Mouse (Mus musculus) ovary, adult 18-20 months (tissue): ENCODE data around the gene Bcas3.

Source experiments
- DNase-seq: peaks from one replicate; pipeline ENCODE4 v3.0.0; 2022; ENCODE audit warnings: low spot score, mixed read lengths

Gene Bcas3

DNA sequence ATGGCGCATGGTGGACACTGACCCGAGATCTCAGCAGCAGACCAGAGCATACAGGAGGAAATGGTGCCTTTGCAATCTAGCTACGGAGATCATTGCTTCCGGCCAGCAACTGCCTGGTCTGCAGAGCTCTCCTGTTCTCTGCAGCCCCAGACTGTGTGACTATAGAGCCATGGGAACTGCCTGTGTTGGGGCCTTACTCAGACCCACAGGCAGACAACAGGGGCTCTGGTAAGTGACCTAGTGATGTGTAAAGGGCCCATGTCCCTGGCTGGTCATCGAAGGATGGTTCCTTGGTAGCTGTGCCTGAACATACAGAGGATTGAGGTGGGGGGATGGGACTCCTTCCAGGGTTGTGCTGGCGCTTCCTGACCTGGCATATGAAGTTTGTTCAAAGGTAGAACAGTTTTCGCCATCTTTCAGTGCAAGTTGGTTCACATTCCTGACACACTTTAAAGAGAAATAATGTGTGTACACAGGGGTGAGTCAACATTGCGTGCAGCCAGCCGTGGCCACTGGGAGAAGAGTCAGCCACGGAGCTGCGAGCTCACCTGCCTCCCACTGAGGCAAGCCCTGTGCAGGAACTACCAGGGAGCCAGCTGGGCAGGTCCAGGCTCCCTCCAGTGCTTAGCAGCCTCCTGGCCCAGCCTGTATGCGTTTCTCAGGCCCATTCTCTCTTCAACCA, 439.7 kb downstream of the Bcas3 start:
- no peak for DNase-seq

- no peak for DNase-seq
Observed at GRCm38 (mm10) chr11:85799456-85799855, 446.5 kb downstream of the Bcas3 start.

DNA sequence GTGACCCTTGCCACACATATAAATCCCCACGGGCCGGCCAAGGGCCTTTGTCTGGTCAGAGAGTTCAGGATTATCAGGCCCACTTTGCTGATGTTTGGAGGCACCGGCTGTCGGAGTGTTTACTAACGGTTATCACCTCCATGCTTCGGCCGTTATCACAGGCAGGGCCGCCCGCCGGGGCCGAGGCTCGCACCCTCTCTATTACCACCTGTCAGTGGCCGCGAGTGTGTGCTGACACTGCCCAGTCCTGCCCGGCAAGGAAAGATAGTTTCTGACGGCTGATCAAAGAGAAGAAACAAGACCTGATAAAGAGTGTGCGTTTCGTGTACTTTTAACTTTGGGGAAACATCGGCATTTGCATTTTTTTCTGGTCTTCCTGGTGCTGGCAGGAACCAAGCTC, 446.9 kb downstream of the Bcas3 start:
- DNase-seq: no peak

DNA sequence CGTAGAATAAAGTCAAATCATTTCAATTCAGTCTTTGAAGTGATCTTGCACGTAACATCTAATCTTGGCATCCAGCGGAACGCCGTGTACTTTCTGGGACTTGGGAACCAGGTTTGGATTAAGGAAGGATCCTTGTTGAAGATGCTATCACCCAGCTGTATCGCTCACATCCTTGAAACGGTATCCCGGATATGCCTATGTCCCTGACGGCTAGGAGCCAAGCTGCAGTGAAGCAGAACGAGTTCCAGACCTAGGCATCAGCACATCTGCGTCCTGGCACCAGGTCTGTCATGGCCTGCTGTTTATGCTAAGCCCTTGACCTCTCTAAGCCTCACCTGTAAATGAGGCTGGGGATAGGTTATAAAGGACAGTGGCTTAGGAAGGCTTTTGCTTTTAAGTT, 447.4 kb downstream of the Bcas3 start:
- DNase-seq: no peak

GRCm38 (mm10) chr11:85804048-85804447, 451.1 kb downstream of the Bcas3 start:
- DNase-seq: peak; percentile 39

- no peak for DNase-seq
Observed at GRCm38 (mm10) chr11:85805779-85806178, 452.8 kb downstream of the Bcas3 start.

DNA sequence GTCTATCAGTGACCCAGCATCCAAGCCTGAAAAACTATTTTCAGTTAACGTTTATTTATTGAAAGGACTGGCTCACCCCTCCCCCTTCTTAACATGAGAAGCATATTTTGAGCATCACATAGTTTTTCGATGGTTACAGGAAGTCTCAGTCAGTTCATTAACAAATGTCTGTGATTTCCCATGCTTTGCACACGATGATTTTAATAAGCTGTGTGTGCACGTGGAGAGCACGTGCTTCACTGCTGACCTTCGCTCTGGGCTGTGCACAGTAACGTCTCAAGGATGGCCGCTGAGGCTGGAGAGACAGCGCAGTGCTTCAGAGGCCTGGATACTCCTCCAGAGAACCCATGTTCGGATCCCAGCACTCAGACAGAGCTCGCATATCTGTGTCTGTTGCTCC, 454.4 kb downstream of the Bcas3 start:
- DNase-seq: no peak

- DNase-seq: no peak
Observed at GRCm38 (mm10) chr11:85811229-85811628, 458.3 kb downstream of the Bcas3 start.

DNA sequence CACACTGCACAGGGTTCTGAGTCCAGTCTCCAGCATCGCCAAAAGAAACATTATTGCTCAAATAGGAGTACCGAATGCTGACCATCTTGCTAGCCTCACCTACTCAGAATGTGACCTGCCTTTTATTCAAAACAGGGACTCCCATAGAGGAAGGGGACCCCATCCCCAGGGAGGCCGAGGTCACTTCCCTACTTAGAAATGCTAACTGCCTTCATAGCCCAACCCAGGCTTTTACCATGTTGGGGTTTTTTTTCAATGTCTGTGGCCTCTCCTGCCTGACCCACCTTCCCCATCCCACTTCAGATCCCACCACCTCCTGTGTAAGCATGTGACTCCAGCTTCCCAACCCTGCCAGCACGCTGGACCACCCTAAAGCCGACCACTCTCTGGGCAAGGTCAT, 458.7 kb downstream of the Bcas3 start:
- no peak for DNase-seq

DNA sequence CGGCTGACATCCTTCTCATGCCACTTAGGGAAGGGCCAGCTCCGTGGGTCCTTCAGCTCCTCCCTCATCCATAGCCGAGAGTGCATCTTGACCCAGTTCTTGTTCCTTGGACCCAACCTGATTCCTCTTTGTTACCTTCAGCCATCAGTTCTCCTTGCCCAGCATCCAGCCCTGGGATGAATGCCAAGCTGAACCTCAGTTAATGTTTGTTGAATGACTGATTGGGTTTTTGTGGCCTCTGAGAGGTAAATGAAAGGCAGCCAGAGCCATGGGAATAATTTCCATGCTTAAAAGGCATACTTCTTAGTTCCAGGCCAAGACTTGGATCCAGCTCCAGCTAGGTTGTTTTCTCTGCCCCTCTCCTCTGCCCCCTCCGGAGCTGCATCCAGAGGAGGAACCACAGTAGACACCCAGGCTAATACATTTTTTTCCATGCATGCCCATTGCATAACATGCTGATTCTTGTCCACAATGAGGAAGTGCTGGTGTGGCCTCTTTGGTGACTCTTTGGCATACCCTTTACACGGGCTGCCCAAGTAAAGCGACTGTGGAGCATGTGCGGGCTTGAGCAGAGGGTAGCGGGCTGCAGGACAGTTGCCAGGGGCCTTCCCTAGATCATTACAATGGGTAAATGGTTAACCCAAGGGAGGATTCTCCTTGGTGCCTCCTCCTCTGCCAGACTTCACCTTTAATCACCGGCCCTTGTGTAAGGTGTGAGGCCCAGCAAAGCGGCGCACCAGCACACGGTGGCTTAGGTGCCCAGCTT, 459.4 kb downstream of the Bcas3 start:
- DNase-seq: peak; percentile 34

- DNase-seq: no peak
Observed at GRCm38 (mm10) chr11:85814678-85815077, 461.7 kb downstream of the Bcas3 start.

DNA sequence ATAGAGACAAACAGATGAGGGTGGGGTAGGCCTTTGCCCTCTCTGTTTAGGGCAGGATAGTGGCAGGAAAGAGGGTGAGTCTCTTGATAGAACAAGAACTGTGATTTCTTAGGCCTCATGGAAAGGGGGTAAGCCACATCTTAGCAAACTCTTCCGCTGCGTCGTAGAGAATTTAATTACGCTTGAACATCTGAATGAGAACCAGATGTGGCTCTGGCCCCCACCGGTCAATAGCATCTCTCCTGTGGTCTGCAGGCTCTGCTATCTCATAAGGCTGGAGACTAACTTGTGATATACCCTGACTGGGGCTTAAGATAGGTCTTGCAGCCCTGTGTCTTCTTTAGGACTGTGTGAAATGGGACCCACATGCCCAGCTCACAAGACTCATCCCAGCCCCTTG, 463.5 kb downstream of the Bcas3 start:
- no peak for DNase-seq

DNA sequence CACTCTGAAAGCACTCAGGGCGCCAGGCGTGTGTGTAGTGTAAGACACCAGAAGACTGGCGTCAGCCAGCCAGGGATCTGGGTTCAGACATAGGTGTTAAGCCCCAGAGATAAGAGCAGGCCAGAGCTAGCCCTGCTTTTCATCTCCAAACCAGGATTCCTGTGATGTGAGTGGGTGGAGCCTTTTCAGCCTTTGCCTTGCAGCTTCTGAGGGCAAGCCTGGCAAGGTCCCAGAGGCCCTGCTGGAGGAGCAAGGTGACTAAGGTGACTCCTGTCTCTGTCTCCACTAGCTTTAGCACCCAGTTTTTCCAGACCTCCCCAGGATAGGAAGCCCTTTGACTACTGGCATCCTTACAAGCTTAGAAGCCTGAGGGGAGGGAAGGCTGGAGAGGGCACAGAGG, 465.4 kb downstream of the Bcas3 start:
- DNase-seq: no peak

DNA sequence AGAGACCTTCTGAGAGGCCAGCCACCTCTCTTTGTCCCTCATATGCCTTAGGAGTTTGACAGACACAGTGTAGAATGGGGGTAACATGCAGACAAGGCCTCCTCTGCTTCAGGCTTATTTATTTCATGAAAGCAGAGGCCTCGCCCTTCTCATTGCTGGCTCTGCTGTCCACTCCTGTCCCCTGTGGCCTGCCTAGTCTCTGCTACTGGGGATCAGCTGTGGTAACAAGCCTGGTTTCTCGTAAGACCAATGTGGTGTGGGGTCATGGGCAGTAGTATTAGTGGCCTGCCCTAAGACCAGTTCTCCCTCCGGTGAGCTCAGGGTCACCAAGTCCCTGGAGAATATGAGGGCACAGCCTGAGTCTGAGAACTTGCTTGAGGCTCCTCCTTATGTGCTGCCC, 468.0 kb downstream of the Bcas3 start:
- no peak for DNase-seq

- no peak for DNase-seq
Observed at GRCm38 (mm10) chr11:85821659-85822058, 468.7 kb downstream of the Bcas3 start.

DNA sequence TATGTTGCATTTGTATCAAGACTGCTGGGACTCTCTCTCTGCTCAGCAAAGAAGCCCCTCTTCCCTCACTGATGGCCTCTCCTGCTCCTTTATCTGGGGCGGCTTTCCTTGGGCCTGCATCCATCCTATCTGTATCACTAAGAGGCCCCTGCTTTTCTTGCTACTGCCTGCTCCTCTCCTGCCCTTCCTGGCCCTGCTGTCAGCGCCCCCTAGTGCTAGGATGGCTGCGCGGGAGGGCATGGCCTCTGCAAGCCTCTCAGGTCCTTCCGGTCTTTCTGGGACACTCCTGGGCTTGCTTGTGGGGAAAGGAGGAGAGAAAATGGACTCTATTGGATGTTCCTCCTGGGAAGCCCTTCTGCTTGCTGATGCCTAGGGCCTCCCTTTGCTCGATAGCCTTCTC, 470.2 kb downstream of the Bcas3 start:
- DNase-seq: no peak

DNA sequence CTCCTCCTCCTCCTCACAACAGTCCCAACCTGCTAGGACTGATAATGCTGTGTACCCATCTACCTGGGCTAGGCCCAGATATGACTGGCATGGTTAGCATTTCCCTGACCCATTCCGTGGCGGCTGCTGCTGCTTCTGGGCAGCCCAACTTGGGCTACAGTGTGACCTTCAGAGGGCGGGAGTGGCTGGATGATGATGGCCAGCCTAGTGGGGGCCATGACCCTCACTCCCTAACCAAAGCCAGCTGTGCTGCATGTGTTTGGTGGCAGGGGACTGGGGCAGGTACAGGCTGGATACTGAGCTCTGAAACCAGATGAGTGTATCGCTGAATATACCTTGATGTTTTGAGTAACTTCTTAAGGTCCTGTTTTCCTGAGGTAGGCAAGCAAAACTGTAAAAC, 470.8 kb downstream of the Bcas3 start:
- DNase-seq: no peak

- DNase-seq: no peak
Observed at GRCm38 (mm10) chr11:85825031-85825430, 472.1 kb downstream of the Bcas3 start.

DNA sequence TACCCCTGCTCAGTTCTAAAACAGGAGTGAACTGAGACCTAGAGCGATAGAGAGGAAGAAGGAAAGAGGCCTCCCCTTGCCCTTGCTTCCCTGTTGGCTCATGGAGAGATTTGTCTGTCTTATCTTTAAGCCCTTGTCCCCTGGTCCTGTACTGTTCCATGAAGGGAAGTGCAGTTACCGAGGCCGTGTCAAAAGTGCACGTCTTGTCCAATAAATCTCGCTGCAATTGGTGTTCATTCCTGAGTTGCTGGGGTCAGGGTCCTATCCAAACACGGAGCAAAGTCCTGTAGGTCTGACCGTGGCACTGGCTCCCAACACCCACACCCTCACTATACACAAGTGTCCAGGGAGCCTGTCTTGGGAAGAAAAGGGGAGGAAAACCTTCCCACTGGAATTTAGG, 472.9 kb downstream of the Bcas3 start:
- no peak for DNase-seq

DNA sequence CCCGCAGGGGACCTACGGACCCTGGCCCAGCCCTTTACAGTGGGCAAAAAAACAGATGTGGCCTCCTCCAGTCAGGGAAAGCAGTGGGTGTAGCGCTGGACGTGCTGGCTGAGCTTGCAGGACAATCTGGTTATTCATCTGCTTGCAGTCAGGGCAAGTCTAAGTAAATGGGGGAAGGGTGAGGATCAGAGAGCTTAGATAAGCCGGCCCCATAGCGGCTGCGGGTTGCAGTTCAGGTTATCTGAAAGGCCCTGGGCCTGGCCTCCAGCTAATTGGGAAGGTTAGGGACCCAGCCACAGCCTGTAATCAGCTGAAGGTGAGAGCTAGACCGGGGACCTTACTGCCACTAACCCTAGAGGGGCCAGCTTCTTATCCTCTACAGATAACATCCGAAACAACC, 474.4 kb downstream of the Bcas3 start:
- no peak for DNase-seq

GRCm38 (mm10) chr11:85828691-85829519, 475.9 kb downstream of the Bcas3 start:
- no peak for DNase-seq

GRCm38 (mm10) chr11:85829520-85830440, 476.8 kb downstream of the Bcas3 start:
- no peak for DNase-seq
